Mouse (Mus musculus) bone marrow macrophage, adult 2 months (primary cell): ENCODE data around the gene Rab42.

Source experiments
- CTCF ChIP-seq: IDR thresholded peaks from 2 replicates; pipeline ENCODE4 v1.5.1; 2012; ENCODE audit warnings: low read depth, mild to moderate bottlenecking, low read length, moderate library complexity
- POLR2A ChIP-seq: IDR thresholded peaks from 2 replicates; pipeline ENCODE4 v1.6.1; 2012; ENCODE audit warnings: mild to moderate bottlenecking, low read depth, low read length, borderline replicate concordance

DNA sequence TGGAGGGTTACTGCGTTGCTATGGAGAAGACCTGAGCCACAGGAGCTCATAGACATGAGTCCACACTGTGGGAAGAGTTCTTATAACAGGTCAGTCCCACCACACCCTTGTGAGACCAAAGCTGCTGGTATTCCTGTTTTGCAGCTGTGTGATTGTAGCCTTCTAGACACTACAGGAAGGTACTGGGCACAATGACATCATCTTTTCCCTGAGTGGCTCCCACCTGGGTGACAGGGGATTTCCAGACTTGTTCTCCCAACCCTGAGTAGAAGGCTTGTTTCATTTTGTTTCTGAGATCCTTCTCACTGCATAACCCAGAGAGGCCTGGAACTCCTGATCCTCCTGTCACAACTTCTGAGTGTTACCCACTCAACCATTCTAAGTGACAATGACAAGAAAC, 3.3 kb downstream of the Rab42 start:
- TF ChIP-seq CTCF (no peak), POLR2A (no peak)
